Mouse (Mus musculus) neural tube, embryonic 13.5 days (tissue): ENCODE measurements at regions not wholly inside any gene's neighbourhood (a gene's known extent, or its start where the extent isn't known, plus 50 kb on each side); places are given as distances from the start of the nearest gene placed in this dataset.

Experiments used
- ATAC-seq: fragments of 200-750 bp; cut with Nextera tagmentation; 2 replicates; pipeline ENCODE4 v1.8.0; 2017; ENCODE audit warnings: low read depth, mild to moderate bottlenecking, moderate TSS enrichment, moderate library complexity
- H3K27ac ChIP-seq: fragments of 300-500 bp; sonication (generic); replicated peaks from 2 replicates; pipeline ENCODE4 v1.5.1; 2015; ENCODE audit warnings: moderate library complexity, mild to moderate bottlenecking, inconsistent platforms
- H3K27me3 ChIP-seq: fragments of 300-500 bp; sonication (generic); 2 replicates; pipeline ENCODE4 v1.6.1; 2015; ENCODE audit warnings: mild to moderate bottlenecking, inconsistent platforms
- H3K36me3 ChIP-seq: fragments of 300-500 bp; sonication (generic); 2 replicates; pipeline ENCODE4 v1.6.1; 2015; ENCODE audit warnings: mild to moderate bottlenecking, inconsistent platforms
- H3K4me1 ChIP-seq: fragments of 300-500 bp; sonication (generic); replicated peaks from 2 replicates; pipeline ENCODE4 v1.6.1; 2015; ENCODE audit warnings: inconsistent platforms
- H3K4me2 ChIP-seq: fragments of 300-500 bp; sonication (generic); 2 replicates; pipeline ENCODE4 v1.6.1; 2015; ENCODE audit warnings: inconsistent platforms, mild to moderate bottlenecking, moderate library complexity
- H3K4me3 ChIP-seq: fragments of 300-500 bp; sonication (generic); 2 replicates; pipeline ENCODE4 v1.5.1; 2015; ENCODE audit warnings: mild to moderate bottlenecking, inconsistent platforms
- H3K9ac ChIP-seq: fragments of 300-500 bp; sonication (generic); 2 replicates; pipeline ENCODE4 v1.6.1; 2015; ENCODE audit warnings: moderate library complexity, mild to moderate bottlenecking, inconsistent platforms
- H3K9me3 ChIP-seq: fragments of 300-500 bp; sonication (generic); 2 replicates; pipeline ENCODE4 v1.6.1; 2016; ENCODE audit warnings: inconsistent platforms
- WGBS: fragments of 180-500 bp; shearing (Covaris S2); methylation state at CpG from one replicate; pipeline ENCODE4 v1.1.7; 2015; 5-methylcytosine and 5-hydroxymethylcytosine counted together

DNA sequence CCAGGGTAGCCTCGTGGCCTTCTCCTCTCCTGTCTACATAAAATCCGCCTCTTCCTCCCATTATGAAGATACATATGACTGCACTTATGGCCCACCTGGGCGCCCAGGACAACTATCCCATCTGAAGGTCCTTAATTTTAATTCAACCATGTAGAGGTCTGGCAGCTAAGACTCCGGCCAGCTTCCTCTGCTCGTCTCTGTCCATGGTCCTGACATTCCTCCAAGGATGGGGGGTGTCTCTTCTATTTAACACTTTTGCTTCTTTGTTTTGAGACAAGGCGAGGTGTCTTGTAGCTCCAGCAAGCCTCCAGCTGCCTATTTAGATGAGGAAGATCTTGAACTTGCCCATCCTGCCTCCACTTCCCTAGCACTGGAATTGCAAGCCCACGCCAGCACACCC lies 83.0 kb upstream of the Unc5b start:
- WGBS = 35% methylated on average over 7 of the region's 7 CpGs
- Histone ChIP-seq H3K4me2 (no peak overlapping the region), H3K9me3 (0 out of 2 replicates have a peak, but pooled peaks cover under 1% of the 10 kb centered on the region), H3K36me3 (no peaks in the 10 kb centered on the region), H3K9ac (no peak overlapping the region), H3K4me1 (peaks cover 11% of the 10 kb centered on the region), H3K27ac (no peak overlapping the region), H3K4me3 (no peak overlapping the region), H3K27me3 (no peaks in the 10 kb centered on the region)
- no peak for ATAC-seq

DNA sequence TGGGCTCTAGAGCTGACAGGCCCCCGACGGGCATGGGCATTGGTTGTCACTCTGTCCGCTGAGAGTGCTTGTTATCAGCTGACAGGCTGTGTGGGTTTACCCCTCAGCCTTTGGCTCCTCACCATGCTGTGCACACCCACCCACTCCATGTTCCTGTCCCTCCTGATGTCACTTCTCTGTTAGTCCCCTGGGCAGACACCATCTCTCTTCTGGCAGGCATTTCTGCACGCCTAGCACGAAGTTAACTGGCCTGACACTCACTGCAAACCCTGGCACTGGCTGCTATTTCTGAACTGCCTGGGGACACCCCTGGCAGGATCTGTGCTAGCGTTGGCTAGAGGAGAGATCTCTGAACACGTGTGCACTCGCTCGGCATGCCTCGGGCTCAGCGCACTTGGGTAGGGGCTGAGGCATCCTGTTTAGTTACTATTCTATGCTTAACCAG lies 82.1 kb upstream of the Unc5b start:
- Histone ChIP-seq H3K36me3 (no peaks in the 10 kb centered on the region), H3K4me3 (no peak overlapping the region), H3K4me1 (peaks cover 10% of the 10 kb centered on the region), H3K9ac (no peak overlapping the region), H3K27ac (no peak overlapping the region), H3K9me3 (0 out of 2 replicates have a peak, but pooled peaks cover 7% of the 10 kb centered on the region), H3K4me2 (no peak overlapping the region), H3K27me3 (no peaks in the 10 kb centered on the region)
- whole genome bisulfite sequencing = 77% methylated on average over 11 of the region's 11 CpGs
- ATAC-seq = no peak

DNA sequence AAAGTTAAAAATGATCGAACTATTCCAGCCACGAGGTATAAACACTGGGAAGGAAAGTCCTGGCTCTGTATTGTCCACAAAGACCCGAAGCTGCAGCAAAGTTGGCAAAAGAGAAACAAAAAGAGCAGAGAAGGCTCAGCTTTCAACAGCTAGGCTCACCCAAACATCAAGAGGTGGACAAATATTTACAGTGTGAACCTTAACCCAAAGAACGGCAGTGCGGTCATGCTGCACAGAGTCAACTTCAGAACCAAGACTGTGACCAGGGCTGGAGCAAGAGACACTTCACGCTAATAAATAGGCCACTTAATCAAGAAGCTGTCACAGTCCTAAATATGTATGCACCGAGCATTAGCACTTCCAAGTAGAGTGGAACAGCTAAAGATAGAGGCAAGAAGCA lies 73.0 kb upstream of the Unc5b start:
- H3K9me3 ChIP-seq = 0 out of 2 replicates have a peak, but pooled peaks cover 7% of the 10 kb centered on the region
- no peak overlapping the region for H3K27ac ChIP-seq
- no peaks in the 10 kb centered on the region for H3K27me3 ChIP-seq
- WGBS = 75% methylated on average over 7 of the region's 7 CpGs
- no peak overlapping the region for H3K4me3 ChIP-seq
- no peak for ATAC-seq
- H3K36me3 ChIP-seq = no peaks in the 10 kb centered on the region
- no peaks in the 10 kb centered on the region for H3K4me1 ChIP-seq
- H3K4me2 ChIP-seq = no peak overlapping the region
- no peak overlapping the region for H3K9ac ChIP-seq

DNA sequence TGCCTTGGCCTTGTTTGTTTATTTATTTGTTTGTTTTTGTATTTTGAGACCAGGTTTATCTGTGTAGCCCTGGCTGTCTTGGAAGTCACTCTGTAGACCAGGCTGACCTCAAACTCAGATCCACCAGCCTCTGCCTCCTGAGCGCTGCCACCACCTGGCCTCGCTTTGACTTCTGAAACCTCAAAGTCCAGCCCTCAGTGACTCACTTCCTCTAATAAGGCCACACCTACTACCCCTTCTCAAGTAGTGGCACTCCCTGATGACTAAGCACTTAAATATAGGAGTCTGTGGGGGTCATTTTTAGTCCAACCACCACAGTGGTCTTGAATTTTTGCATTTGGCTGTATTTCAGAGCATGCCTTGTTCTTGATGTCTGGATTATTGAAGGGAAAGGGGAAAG lies 69.6 kb upstream of the Unc5b start:
- Histone ChIP-seq H3K9me3 (no peaks in the 10 kb centered on the region), H3K27me3 (no peaks in the 10 kb centered on the region), H3K27ac (no peak overlapping the region), H3K4me1 (peaks cover under 1% of the 10 kb centered on the region), H3K36me3 (no peaks in the 10 kb centered on the region), H3K9ac (no peak overlapping the region), H3K4me3 (no peak overlapping the region), H3K4me2 (no peak overlapping the region)
- WGBS = 90% methylated on average over 2 of the region's 2 CpGs
- ATAC-seq = no peak

DNA sequence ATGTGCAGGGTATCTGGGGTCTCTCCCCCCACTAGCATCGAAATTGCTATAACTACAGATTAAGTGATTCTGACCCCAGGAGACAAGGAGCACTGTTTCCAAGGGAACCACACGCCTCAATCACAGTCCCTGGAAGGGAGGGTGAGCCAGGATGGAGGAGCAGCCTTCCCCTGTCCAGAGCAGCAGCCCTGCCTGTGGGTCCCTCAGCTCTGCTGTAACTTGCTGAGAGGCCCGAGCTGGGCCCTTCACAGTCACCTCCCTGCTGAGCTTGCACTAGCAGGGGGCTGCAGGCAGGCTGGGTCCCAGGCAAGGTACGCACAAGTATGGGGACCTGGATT lies 62.4 kb upstream of the Unc5b start:
- peak overlapping the region; percentile 25; the same call in 1 of the 2 replicates for H3K4me2 ChIP-seq
- H3K36me3 ChIP-seq = no peaks in the 10 kb centered on the region
- 23% methylated on average over 4 of the region's 4 CpGs for WGBS
- peak; percentile 81 for ATAC-seq
- no peaks in the 10 kb centered on the region for H3K27me3 ChIP-seq
- no peak overlapping the region for H3K9ac ChIP-seq
- no peak overlapping the region for H3K4me3 ChIP-seq
- H3K27ac ChIP-seq = peak overlapping the region; percentile 56; the same call in 1 of the 2 replicates
- no peaks in the 10 kb centered on the region for H3K9me3 ChIP-seq
- H3K4me1 ChIP-seq = peaks cover 41% of the 10 kb centered on the region

DNA sequence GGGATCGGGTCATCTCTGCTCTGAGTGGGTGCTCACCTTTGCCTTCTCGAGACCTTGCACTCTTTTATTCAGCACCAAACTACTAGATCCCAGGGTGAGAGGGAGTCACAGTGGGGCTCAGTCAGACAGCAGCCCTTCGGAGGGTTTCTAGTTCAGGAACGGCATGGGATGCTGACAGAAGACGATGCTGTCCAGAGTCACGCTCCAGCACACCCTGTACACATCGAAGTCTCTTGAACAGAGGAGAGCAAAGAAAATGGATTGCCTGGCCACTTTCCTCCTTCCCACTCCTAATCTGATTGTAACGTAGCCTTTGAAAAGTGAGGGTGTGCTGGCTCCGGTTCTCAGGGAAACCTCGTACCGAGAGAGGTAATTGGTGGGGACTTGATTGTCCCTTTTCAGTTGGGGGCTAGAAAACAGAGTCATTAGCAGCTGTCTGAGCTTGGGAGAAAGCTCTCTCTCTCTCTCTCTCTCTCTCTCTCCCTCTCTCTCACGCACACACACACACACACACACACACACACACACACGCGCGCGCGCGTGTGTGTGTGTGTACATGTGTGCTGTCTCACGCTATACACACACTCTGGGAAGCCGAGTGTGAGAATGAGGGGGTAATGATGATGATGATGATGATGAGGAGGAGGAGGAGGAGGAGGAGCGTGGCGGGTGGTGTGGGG lies 61.9 kb upstream of the Unc5b start:
- peak; percentile 52 for ATAC-seq
- Histone ChIP-seq H3K27ac (peak overlapping the region; percentile 56), H3K9ac (peak overlapping the region; percentile 48; the same call in 1 of the 2 replicates), H3K36me3 (no peaks in the 10 kb centered on the region), H3K27me3 (no peaks in the 10 kb centered on the region), H3K9me3 (no peaks in the 10 kb centered on the region), H3K4me1 (peaks cover 41% of the 10 kb centered on the region), H3K4me3 (no peak overlapping the region), H3K4me2 (peak overlapping the region; percentile 25; the same call in 1 of the 2 replicates)
- WGBS = 46% methylated on average over 22 of the region's 22 CpGs

DNA sequence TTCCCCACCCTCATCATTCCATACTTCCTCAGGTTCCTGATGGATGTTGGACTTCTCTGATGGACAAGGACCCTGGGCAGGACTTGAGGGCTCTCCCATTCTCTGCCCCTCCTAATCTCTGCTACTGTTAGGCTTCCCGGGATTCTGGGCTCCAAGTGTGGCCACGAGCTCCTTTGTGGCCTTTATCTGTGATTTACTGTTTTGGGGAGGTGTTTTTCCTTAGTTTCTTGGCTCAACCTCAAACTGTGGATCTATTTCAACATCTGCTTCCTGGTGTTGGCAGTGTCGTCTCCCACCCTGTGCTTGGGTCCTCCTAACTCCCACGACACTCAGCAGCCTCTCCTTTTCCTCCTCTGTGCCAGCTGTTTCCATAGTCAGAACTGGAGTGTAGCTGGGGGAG lies 61.3 kb upstream of the Unc5b start:
- Histone ChIP-seq H3K4me2 (no peak overlapping the region), H3K9me3 (no peaks in the 10 kb centered on the region), H3K4me1 (peaks cover 41% of the 10 kb centered on the region), H3K36me3 (no peaks in the 10 kb centered on the region), H3K27me3 (no peaks in the 10 kb centered on the region), H3K9ac (peak overlapping the region; percentile 48; the same call in 1 of the 2 replicates), H3K4me3 (no peak overlapping the region), H3K27ac (peak overlapping the region; percentile 56)
- WGBS = 33% methylated on average over 4 of the region's 4 CpGs
- ATAC-seq = no peak

DNA sequence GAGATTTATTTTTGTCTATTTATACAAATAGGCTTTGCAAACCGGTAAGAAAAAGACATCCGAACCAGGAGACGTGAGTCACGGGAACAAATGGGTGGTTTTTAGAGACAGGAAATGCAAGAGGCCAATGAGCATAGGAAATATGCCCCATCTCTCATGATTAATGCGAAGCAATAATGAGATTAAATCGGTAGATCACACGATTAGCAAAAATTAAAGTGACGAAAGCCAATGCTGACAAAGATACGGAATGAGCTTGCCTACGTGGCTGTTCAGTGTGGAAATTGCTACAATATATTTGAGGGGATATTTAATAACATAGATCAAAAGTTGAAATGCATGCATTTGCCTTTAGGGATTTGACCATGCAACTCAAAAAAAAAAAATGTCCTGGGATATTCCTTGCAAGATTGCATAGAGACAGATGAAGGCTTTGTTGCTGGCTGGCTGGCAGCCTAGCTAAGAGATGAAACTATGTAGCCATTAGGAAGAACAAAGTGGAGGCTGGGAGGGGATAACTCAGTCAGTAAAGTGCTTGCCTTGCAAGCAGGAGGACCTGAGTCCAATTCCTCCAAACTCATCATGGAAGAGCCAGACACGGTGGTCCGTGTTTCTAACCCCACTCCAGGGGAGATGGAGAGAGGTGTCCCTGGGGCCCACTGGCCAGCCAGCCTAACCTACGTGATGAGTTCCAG lies 60.2 kb upstream of the Unc5b start:
- no peaks in the 10 kb centered on the region for H3K27me3 ChIP-seq
- H3K4me2 ChIP-seq = no peak overlapping the region
- H3K4me3 ChIP-seq = no peak overlapping the region
- peaks cover 42% of the 10 kb centered on the region for H3K4me1 ChIP-seq
- ATAC-seq = no peak
- no peak overlapping the region for H3K27ac ChIP-seq
- no peaks in the 10 kb centered on the region for H3K36me3 ChIP-seq
- H3K9me3 ChIP-seq = no peaks in the 10 kb centered on the region
- WGBS = 79% methylated on average over 13 of the region's 13 CpGs
- no peak overlapping the region for H3K9ac ChIP-seq

DNA sequence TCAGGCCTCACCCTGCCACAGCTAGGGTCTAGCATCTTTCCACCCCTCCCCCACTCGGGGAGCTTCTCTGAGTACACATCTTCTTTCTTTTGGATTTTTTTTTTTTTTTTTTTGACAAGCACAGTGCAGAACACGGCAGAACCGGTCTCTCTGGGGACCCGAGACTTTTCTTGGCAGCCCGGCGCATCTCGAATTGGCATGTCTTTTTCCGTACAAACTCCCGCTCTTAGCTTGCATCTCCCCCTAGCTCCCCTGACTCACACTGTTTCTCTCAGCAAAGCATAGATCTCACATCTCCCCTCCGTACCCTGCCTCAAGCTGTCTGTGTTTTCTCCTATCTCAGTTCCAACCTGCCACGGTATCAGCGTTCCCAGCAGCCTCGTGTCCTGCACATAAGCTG lies 58.4 kb upstream of the Unc5b start:
- ATAC-seq = no peak
- H3K27ac ChIP-seq = no peak overlapping the region
- no peaks in the 10 kb centered on the region for H3K27me3 ChIP-seq
- H3K4me1 ChIP-seq = peaks cover 47% of the 10 kb centered on the region
- no peaks in the 10 kb centered on the region for H3K36me3 ChIP-seq
- no peaks in the 10 kb centered on the region for H3K9me3 ChIP-seq
- no peak overlapping the region for H3K4me2 ChIP-seq
- H3K4me3 ChIP-seq = no peak overlapping the region
- 76% methylated on average over 13 of the region's 13 CpGs for WGBS
- H3K9ac ChIP-seq = no peak overlapping the region

DNA sequence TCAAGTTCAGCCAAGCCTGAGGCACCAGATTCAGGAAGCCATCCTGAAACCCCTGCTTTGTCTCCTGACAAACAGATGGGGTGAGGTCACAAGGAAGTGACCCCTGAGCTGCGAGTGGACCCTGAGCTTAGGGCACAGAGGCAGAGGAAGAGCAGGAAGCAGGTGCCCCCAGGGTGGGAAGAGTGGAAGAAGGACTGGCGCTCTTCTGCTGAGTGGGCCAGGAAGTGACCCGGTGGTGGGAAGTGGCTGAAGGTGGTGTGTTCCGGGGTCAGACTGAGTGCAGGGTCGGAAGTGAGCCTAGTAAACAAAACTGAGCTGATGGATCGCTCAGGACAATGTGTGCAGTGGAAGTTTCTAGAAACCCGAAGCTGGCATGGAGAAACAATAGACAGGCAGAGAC lies 57.2 kb upstream of the Unc5b start:
- 70% methylated on average over 7 of the region's 7 CpGs for WGBS
- Histone ChIP-seq H3K9ac (no peak overlapping the region), H3K4me3 (no peak overlapping the region), H3K4me1 (peaks cover 36% of the 10 kb centered on the region), H3K4me2 (no peak overlapping the region), H3K27me3 (no peaks in the 10 kb centered on the region), H3K9me3 (no peaks in the 10 kb centered on the region), H3K36me3 (no peaks in the 10 kb centered on the region), H3K27ac (no peak overlapping the region)
- ATAC-seq = no peak

DNA sequence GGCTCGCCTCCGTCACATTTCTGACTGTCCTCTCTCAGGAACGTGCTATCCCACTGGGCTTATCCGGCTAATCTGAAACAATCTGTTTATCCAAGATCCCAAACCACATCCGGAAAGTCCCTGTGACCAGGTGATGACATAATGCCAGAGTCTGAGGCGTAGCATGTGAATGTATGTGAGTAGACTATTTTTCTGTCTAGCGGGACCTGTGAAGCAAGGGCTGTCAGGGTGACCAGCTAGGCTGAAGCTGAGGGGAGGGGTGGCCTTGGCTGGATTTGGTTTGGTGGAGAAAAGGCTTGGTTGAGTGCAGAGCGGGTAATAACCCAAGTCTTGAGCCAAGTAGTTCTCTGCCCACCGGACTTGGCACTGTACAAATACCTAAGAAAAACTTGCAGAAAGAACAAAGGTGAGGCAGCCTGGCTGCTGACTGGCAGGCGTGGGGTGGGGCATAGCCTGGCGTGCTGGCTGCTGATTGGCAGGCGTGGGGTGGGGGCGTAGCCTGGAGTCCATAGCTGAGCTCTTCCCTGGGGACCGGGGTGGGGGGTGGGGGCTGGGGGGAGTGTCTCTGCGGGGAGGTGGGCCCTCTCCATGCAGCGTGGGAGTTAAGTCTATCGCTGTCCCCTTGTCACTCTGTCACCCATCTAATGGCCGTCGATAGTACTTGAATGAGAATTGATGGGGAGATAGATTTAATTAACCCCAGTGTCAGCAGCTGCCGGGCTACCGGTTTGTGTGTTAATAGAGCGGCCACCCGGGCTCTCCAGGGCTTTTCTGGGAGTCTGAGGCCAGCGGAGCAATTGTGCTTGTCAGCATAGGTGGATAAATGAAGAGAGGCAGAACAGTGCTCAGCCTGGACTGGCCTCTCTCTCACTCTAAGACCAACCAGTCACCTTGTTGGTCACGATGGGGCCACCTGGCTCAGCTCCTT lies 54.2 kb upstream of the Unc5b start:
- Histone ChIP-seq H3K9me3 (no peaks in the 10 kb centered on the region), H3K9ac (0 out of 2 replicates have a peak overlapping the region, but pooled peaks have one; percentile 32), H3K27ac (peak overlapping the region; percentile 46; the same call in 1 of the 2 replicates), H3K27me3 (no peaks in the 10 kb centered on the region), H3K4me3 (peak overlapping the region; percentile 12; the same call in 1 of the 2 replicates), H3K4me1 (peaks cover 17% of the 10 kb centered on the region), H3K36me3 (no peaks in the 10 kb centered on the region), H3K4me2 (peak overlapping the region; percentile 45)
- ATAC-seq = peak; percentile 90
- WGBS = 28% methylated on average over 25 of the region's 25 CpGs

DNA sequence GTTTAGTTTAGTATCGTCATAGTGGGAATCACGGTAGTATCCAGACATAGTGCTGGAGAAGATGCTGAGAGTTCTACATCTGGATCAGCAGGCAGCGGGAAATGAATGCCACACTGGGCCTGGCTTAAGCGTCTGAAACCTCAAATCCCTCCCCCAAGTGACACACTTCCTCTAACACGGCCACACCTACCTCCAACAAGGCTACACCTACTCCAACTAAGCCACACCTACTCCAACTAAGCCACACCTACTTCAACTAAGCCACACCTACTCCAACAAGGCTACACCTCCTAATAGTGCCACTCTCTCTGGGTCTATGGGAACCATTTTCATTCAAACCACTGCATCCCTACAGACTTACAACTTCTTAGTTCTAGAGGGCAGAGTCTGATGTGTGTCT lies 53.4 kb upstream of the Unc5b start:
- no peak overlapping the region for H3K4me3 ChIP-seq
- H3K9ac ChIP-seq = no peak overlapping the region
- no peaks in the 10 kb centered on the region for H3K36me3 ChIP-seq
- H3K9me3 ChIP-seq = no peaks in the 10 kb centered on the region
- peaks cover 17% of the 10 kb centered on the region for H3K4me1 ChIP-seq
- no peak overlapping the region for H3K27ac ChIP-seq
- WGBS = 95% methylated on average over 5 of the region's 5 CpGs
- H3K27me3 ChIP-seq = no peaks in the 10 kb centered on the region
- no peak for ATAC-seq
- no peak overlapping the region for H3K4me2 ChIP-seq
